Mouse (Mus musculus): ENCODE data around the gene Tbc1d12. TPM values are rescaled to one million over a fixed set of nuclear protein-coding genes. Genes with fewer than 3 reads are reported as not detected.
A peak's percentile ranks its signal among the peaks of the same experiment; 100 is the strongest.
"Not testable (repeated sequence)": the region's sequence is repeated elsewhere in the genome, so short reads cannot be mapped to it uniquely, and the experiment has no call there.

Tbc1d12 gene
- total RNA-seq (2021) = 10 to 100 TPM; 11.9 to 13.3 TPM

DNA sequence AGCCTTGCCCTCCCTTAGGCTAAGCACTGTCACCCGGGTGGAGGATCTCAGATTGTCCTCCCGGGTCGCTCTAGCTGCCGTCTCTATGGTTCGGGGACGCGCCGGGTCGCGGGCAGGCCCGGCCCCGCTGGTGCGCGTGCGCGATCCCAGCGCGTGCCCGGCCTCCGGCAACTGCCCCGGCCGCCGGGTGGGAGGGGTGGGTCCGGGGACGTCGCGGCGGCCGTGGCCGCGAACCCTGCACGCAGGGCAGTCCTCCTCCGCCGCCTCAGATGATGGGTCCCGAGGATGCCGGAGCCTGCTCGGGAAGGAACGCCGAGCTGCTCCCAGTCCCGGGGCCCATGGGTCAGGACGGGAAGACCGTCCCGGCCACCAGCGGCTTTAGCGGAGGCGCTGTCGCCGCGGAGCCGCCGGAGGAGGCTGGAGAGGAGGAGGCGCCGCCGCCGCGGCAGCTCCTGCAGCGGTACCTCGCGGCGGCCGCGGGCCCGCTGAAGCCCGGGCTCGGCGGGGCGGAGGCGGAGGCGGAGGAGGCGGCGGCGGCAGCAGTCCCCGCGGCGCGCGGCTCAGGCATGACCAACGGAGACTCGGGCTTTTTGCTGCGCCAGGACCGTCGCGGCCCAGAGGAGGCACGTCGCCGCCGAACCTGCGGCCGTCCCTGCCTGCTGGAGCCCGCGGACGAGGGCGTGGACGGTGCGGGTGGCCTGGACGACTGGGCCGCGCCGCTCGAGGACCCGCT lies at the start of gene Tbc1d12:
Gene Tbc1d12 (plus strand): TSS at position 142 of the 733 bp plus-strand sequence.
- peak; percentile 88 for DNase-seq

DNA sequence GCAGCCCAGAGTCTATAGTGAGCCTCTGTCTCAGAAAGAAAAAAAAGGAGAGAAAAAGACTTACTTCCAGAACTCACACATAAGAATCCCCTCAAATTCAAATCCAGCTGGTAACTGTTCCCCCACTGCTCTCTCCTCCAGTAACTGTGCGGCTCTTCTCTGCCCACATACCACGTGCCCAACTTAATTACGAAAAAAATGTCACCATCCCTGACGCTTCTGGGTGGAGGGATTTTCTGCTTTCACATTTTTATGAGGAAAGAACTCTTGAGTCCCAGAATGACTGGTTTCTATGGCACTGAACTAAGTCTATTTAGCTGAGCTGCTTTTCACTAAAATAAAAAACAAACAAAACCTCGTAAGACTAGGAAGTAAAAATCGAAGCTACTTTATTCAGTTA lies 48.6 kb upstream of the Tbc1d12 start:
- DNase-seq = peak; percentile 4 to 9

DNA sequence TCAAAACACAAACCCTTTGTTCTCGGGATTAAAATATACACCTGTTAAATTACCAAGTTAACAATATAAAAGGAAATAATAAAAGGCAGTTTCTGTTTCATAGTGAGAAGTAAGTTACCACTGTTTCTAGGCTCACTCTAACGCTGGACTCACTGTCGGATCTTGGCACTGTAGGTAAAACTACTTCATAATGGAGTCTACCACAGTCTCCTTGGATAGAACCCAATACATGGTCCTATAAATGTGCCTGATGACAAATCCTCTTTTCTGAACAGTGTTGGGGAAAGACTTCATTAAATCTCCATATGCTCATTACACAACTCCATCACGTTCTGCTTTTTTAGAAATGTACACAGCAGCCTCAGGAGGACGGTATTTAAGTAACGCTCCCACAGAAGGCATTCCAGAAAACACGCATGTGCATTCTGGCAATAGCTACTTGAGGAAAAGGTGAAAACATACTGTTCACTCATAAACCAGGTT lies 42.8 kb upstream of the Tbc1d12 start:
- no peak for DNase-seq

DNA sequence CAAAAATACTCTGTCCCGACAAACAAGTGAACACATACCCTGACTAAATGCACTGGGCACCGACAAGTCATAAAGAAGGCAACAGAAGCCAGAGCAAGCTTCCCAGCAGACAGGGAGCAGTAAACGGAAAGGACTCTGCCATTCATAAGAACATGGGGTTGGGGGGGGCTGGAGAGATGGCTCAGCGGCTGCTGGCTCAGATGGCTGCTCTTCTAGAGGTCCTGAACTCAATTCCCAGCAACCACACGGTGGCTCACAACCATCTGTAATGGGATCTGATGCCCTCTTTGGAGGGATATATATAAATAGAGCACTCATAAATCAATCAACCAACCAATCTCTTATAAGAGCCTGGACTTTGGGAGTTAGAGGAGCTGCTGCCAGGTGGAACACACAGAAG lies 39.8 kb upstream of the Tbc1d12 start:
- no peak for DNase-seq

DNA sequence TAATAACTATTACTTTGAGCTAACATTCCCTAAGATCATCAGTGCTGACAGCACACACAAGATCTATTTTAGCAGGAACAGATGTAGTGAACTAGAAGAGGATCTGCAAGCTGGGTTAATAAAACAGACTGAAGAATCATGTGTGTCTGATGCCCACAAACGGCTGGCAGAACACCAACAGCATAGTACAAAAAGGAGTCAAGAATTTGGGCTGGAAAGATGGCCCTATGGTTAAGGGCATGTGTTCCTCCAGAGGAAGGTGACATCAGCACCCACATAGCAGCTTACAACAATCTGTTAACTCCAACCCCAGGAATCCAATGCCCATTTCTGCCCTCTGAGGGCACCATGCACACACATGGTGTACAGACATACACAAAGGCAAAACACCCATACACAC lies 38.1 kb upstream of the Tbc1d12 start:
- DNase-seq = peak; percentile 50 to 53

DNA sequence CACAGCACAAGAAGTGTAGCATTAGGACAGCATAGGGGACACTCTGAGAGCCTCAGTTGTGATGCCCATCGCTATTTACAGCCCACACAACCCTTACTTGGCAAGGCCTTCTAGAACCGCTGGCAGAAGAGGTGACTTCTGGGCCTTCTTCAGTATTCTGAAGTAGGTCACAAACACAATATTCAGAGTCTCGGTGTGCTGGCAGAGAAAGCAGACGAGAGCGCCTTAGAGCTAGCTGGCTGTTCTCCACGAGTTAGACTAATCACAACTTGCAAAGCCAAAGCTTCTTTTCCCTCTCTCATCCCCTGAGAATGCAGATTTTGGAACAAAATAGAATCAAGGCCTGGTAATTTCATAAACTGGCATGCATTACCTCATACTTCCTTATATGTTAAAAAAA lies 37.6 kb upstream of the Tbc1d12 start:
- peak; percentile 8 to 19 for DNase-seq

DNA sequence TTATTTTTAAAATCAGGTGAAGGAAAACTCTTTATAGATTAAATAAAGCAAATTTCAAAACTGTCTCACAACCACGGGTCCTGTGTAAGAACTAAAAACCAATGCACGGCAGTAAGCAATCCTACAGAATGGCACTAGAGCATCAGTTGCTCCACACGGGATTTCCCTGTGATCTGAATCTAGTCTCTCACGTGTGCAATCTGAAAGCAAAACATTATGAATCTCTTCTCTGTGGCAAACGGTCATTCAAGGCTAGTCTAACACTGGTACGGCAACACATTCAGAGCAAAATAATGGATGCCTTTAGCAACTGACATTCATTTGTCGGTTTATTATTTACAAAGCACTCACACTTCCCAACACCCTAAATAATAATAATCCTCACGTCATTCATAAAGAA lies 18.2 kb upstream of the Tbc1d12 start:
- DNase-seq = no peak

DNA sequence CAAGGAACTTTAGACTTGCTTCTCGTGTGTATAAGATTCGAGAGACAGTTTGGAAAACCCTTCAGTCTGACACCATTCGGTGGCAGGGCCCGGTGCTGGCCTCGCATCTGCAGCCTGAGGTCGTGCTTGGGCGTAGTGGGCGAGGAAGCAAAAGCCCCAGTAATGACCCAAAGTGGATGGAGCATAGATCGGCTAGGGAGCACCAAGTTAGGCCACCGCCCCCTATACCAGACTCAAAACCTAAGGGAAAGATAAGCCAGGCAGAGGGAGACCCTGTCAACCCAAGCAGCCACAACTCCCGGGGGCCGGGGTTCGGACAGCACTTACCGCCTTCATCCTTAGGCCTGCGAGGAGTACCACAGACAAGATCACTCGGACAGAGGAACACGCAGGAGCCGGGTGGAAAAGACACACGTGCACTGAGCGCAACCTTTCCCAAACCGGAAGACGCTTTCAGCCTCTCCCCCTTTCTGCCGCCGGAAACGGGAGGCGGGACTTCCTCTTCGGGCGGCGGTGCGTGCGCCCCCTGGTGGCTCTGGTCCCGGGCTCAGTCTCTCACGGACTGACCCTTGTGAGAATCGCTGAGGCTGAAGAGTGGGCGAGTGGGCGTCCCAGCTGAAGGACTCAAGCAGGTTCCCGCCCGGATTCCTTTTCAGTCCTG lies 17.5 kb upstream of the Tbc1d12 start, which contains the start of gene Noc3l:
Gene Noc3l (minus strand): TSS at position 472 of the 661 bp plus-strand sequence.
- peak; percentile 94 to 95 for DNase-seq

DNA sequence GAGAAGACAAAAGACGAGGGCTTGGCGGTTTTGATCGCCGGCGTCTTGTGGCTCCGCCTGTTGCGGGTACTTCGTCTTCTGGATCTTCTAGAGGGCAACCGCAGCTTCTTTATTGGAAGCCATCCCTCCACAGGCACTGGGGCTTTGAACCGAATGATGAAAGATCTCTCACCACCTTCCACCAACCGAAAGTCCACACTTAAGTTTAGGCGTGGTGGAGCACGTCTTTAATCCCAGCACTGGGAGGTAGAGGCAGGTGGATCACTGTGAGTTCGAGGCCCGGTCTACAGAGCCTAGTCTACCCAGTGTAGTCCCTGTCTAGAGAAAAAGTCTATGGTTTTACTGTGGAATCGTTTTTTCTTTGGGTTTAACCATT lies 17.0 kb upstream of the Tbc1d12 start:
- no peak for DNase-seq

DNA sequence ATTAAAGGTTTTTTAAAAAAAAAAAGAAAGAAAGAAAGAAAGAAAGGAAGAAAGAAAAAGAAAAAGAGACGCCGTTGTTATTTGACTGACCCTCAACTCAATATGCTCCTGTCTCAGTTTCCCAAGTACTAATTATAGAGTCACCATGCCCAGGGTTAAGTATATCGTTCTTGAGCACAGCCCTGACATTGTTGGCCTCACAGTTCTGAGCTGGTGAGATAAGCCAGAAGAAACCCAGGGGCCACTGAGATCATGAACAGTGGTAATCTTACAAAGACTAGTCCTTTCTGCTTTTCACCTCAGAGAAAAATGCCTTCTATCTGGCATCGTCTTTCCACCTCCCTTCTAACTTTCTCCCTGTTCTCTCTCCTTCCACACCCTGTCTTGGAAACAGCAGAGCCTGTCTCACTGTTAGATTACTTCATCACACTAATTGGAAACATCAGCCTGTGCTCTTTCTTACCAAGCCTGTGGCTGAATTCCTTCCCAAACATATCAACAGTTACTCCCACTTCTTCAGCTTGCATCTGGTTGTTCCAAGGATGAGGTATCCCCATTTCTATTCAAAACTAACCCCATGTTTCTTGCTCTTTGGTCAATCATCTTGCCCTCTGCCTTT lies 16.1 kb upstream of the Tbc1d12 start:
- no peak for DNase-seq

DNA sequence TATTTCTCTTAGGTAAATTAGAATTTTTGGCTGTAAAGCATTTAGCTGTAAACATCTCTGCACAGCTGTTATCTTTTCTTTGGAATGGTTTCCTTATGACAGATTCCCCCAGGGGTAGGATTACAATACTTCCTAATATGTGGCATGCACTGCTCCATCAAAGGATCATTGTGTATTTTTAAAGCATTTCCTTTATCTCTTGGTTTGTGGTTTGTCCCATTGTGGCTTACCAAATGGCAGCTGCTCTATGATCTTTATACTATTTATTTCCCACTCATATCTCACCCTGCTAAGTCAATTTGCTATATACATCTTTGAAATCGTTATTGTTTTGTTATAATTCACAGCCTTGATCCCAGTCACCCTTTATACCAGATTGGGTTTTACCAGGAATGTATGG lies 3.2 kb upstream of the Tbc1d12 start:
- DNase-seq = no peak

DNA sequence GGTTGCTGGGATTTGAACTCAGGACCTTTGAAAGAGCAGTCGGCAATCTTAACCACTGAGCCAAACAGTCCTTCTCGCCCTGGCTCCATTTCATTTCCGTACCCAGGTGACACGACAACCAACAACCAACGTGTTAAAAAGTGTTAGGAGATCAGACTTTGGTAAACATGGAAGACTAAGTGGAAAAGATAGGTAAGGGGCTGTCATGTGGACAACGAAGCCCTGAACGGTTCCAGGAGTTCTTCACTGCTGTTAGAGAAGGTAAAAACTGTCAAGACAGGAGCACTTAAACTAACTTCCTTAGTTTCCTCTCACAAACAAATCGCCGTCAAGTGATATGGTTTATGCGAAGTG lies 318 bp upstream of the Tbc1d12 start:
- no peak for DNase-seq

DNA sequence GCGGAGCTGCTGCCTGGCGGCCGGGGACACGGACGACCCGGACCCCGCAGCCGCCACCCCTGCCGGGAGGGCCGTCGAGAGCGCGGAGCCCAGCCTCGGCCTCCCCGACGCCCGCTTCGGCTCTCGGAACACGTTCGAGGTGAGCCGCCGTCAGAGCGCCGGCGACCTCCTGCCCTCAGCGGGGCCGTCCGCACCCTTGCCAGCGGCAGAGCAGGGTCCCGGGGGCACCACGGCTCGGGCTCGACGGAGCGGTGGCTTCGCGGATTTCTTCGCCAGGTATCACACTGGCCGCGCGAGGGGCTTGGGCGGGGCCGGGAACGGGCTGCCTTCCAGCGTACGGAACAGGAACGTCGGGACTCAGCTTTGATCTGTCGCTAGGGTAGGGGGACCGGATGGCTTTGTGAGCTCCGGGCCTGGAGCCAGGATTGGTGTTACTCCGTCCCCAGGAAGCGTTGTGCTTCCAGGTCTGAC lies 827 bp downstream of the Tbc1d12 start:
- peak; percentile 16 to 21 for DNase-seq

DNA sequence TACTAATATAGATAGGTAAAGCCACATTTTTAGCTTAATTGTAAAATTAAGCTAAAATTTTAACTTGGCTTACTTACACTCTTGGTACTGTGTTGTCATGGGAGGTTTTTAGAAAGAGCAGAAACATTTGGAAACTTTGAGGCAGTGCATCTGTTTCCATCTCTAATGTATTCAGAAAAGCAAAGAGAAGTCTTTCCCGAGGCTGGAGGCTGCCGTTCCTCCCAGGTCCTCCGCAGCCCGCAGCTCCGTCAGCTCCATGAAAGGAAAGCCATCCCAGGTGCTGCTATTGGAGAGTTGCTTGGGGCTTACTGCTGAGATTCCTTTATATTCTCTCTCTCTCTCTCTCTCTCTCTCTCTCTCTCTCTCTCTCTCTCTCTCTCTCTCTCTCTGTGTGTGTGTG lies 8.4 kb downstream of the Tbc1d12 start:
- DNase-seq = no peak

DNA sequence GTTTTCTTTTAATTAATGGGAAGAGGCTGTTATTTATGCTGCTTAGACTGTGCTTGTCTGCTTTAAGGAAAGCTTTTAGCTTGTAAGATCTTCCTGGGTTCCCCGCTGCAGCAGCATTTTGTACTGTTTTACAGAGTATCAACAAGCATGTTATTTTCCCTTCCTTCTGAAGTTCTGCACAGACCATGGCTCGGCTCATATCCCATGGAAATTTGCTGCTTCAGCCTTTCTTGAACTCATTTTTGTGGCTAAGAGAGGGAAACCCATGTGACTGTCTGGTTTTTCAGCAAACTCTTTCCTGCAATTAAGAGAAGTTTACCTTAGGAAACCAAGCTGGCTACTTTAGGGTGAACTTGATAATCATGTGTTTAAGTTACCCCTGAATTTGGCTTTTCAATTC lies 10.0 kb downstream of the Tbc1d12 start:
- no peak for DNase-seq

DNA sequence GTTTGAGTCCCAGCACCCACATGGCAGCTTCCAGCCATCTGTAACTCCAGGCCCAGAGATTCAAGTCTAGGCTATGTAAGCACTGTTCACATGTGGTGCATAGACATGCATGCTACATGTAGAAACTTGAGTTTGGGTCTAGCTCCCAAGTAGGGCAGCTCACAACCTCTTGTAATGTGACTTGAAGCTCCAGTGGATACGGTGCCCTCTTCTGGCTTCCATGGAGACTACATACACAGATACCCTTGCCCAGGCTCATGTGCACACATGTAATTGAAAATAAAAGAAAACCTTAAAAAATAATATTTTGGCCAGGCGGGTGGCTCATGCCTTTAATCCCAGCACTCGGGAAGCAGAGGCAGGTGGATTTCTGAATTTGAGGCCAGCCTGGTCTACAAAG lies 21.8 kb downstream of the Tbc1d12 start:
- no peak for DNase-seq

DNA sequence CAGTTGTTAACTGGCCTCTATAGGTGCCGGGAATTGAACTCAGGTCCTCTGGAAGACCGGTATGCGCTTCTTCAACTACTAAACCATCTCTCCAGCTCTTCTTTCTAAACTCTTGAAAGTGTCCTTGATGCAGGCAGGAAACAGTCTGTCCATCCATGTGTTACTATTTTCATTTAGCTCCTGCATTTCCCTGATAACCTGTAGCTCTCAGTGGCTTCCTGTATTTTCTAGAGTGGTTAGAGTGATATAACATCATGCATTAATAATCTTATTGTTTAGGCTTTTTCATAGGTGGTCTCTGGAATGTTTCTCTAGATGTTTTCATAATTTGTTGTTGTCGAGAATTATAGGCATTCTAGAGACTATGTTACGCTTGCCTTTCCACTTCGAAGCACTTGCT lies 26.1 kb downstream of the Tbc1d12 start:
- no peak for DNase-seq

DNA sequence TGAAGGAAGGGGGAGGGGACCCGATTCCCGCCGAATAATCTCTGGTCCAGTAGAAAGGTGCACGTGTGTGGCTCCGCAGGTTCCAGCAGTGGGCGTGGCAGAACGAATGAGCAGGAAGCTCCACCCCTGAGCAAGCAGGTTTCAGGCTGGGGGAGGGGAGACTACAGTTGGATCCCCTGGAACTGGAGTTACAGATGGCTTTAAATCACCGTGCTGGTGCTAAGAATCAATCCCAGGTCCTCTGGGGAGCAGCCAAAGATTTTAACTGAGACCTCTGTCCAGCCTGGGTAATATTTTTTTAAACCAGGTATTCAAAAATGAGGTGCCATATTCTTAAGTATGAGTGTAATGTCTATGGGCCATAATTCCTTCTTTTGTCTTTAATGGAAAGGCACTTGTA lies 38.4 kb downstream of the Tbc1d12 start:
- not testable (repeated sequence) for DNase-seq

DNA sequence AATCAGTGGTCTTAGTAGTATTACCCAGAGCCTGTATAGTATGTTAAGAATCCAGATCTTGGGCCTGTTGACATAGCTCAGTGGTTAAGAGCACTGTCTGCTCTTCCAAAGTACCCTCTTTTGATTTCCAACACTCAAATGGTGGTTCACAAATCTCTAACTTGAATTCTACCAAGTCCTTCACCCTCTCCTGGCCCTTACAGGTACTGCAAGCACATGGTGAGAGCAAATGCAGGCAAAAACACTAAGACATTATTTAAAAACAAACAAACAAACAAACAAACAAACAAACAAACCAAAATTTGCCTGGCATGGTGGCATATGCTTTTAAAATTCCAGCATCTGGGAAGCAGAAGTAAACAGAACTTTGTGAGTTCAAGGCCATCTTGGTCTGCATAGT lies 43.9 kb downstream of the Tbc1d12 start:
- no peak for DNase-seq

DNA sequence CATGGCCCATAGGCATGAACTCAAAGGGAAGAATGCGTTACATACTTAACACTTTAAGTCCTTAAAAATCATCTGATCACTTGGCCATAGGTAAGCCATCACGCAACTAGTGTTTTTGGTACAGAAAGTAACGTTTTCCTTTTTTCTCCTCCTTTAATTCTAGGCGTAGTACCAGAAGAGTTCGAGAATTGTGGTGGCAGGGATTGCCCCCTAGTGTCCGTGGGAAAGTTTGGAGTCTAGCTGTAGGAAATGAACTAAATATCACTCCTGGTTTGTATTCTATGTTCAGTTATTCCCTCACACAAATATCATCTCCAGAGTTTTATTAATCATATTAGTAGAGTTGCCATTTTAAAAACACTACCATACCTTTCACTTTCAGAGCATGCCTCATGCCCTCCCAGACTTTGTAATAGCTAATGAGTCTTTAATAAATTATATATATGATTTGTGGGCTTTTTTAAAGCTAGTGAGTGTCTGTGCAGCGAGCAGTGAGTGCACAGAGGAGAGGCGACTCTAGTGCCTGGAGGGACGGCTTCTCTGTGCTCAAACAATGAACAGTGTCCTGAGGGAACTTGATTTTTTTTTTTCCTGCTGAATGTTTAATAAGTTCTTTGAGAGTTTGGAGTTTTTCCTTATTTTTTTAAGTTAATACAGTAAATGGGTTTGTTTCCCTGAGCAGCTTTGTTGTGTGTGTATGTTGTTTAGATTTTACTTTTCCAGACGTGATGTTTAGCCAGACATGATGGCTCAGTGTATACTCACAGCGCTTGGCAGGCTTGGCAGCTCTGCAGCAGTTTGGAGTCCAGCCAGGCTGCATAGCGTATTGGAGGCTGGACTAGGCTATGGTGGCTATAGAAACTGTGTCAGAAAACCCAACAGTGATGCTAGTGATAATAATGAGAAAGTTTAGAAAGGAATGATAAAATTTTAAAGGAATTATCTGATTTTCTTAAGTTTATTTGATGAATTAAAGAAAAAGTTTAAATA lies 65.1 kb downstream of the Tbc1d12 start:
- no peak for DNase-seq

DNA sequence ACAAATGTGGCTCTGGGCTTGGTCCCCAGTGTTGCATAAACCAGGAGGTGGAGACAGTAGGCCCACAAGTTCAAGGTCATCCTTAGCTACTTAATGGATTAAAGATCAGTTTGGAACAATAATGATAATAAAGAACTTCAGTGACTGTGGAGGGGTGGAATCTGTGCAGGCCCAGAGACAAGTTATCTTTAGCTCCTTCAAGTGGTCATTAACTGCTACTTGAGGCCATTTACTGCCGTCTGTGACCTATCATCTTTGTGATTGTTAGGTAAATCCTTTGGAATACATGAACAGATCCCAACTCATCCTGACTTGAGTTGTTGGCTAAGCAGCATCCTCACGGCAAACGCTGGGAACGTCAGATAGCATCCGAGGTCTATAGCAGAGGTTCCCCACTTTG lies 66.1 kb downstream of the Tbc1d12 start:
- DNase-seq = no peak

DNA sequence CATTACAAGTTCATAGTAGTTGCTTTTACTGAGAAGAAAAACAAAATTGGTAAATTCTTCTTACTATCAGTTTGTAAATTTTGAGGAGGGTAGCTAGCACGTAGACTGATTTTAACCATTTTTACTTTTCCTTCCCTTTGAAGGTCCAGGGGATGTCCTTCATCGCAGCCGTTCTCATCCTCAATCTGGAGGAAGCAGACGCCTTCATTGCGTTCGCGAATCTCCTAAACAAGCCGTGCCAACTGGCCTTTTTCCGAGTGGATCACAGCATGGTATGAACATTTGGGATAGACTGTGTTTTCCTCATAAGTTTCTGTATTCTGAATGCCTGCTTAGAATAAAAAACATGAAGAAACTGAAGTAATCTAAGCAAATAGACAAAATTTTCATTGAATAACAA lies 77.4 kb downstream of the Tbc1d12 start:
- DNase-seq = peak in 1 of 2 experiments; percentile 11
